In genomic region chr3:152609076-152609475, GRCm38 (mm10) we compare ENCODE assay signal across 24 mouse cellular contexts. TPM values are rescaled to one million over a fixed set of nuclear protein-coding genes. Genes with fewer than 3 reads are reported as not detected.
DNase-seq lines count a peak whose midpoint lies in the region; ATAC-seq and TF ChIP-seq lines count a peak whose summit lies in the region.
"Had no signal": no experiment of that assay in that cellular context is flagged by ENCODE, and none has a peak within 500 bp of the region (broad histone marks: within the 10 kb centered on the region; RNA-seq: fewer than 3 reads in every experiment).

No protein-coding gene starts in this region.

- ATAC-seq in kidney, embryonic 16.5 days (ENCODE audit: low FRiP score, low TSS enrichment): no peak
- ATAC-seq in kidney, postnatal 0 days (replicated peaks; ENCODE audit: low FRiP score, low read depth): no peak
- peak; percentile 33; the same call in 1 of the 2 replicates for ATAC-seq in lung, postnatal 0 days
- ATAC-seq: forebrain, embryonic 14.5 days; forebrain, postnatal 0 days; hindbrain, embryonic 16.5 days; Patski had no signal

- TF ChIP-seq EP300 in lung, postnatal 0 days (IDR thresholded peaks at IDR 0.05): no peak

- no peak overlapping the region for H3K27ac ChIP-seq in kidney, adult 2 months (ENCODE audit: insufficient read depth, low read depth, low read length)
- no peak overlapping the region for H3K27ac ChIP-seq in kidney, embryonic 16.5 days (ENCODE audit: low read length)
- no peak overlapping the region for H3K27ac ChIP-seq in kidney, postnatal 0 days
- no peak overlapping the region for H3K27ac ChIP-seq in lung, postnatal 0 days (ENCODE audit: low read length)
- H3K27ac ChIP-seq: gastrocnemius, adult 2 months; hindbrain, embryonic 10.5 days; hindbrain, embryonic 13.5 days had no signal

- no peaks in the 10 kb centered on the region for H3K36me3 ChIP-seq in kidney, adult 2 months (ENCODE audit: control insufficient read depth, insufficient read depth, low read length)
- H3K36me3 ChIP-seq in kidney, embryonic 16.5 days (ENCODE audit: insufficient read depth, low read length): no peaks in the 10 kb centered on the region
- H3K36me3 ChIP-seq in kidney, postnatal 0 days (ENCODE audit: insufficient read depth, low read length): no peaks in the 10 kb centered on the region
- H3K36me3 ChIP-seq in lung, postnatal 0 days (ENCODE audit: insufficient read depth, low read length): no peaks in the 10 kb centered on the region
- H3K36me3 ChIP-seq: G1E; hindbrain, embryonic 10.5 days; hindbrain, embryonic 13.5 days had no signal

- no peak for TF ChIP-seq CTCF in kidney, adult 2 months (conservative IDR thresholded peaks at IDR 0.05; ENCODE audit: insufficient read depth, insufficient read length, low read depth, low read length)
- no peak for TF ChIP-seq CTCF in kidney, postnatal 0 days (IDR thresholded peaks at IDR 0.05; ENCODE audit: low read depth)
- TF ChIP-seq CTCF in lung, postnatal 0 days (IDR thresholded peaks at IDR 0.05): no peak

- WGBS in kidney, adult 2 months: 68% methylated on average over 5 of the region's 5 CpGs
- WGBS in kidney, embryonic 16.5 days: 71% methylated on average over 5 of the region's 5 CpGs
- WGBS in kidney, postnatal 0 days: 57% methylated on average over 5 of the region's 5 CpGs
- WGBS in lung, postnatal 0 days: 72% methylated on average over 5 of the region's 5 CpGs

- H3K4me3 ChIP-seq in kidney, adult 2 months (ENCODE audit: insufficient read depth, low read depth, low read length): no peak overlapping the region
- no peak overlapping the region for H3K4me3 ChIP-seq in kidney, embryonic 16.5 days (ENCODE audit: low read length)
- H3K4me3 ChIP-seq in kidney, postnatal 0 days (replicated peaks; ENCODE audit: low read depth, low read length): no peak overlapping the region
- H3K4me3 ChIP-seq in lung, postnatal 0 days (ENCODE audit: low read depth, low read length): no peak overlapping the region
- H3K4me3 ChIP-seq: gastrocnemius, adult 2 months; hindbrain, embryonic 10.5 days; hindbrain, embryonic 13.5 days had no signal

- DNase-seq in kidney, adult 2 months: peak; percentile 26
- peak; percentile 75 for DNase-seq in kidney, postnatal 0 days (ENCODE audit: low spot score)
- no peak for DNase-seq in kidney, postnatal 10 days
- peak; percentile 72 for DNase-seq in lung, postnatal 0 days (ENCODE audit: low spot score)
- DNase-seq in lung, postnatal 10 days: no peak
- no peak for DNase-seq in spleen, postnatal 36 days (ENCODE audit: low spot score in 2 of 2)
- DNase-seq: adrenal gland, postnatal 10 days; adrenal gland, postnatal 36 days; B cell, adult 2 months; cerebellum, adult 18-20 months; cerebellum, adult 9-10 months; cerebellum, postnatal 14 days; forebrain, postnatal 0 days; gastrocnemius, adult 2 months; gastrocnemius, postnatal 25 days had no signal

- no peak for TF ChIP-seq POLR2A in kidney, adult 2 months (IDR thresholded peaks at IDR 0.05; ENCODE audit: low read depth, low read length)

- H3K27me3 ChIP-seq in kidney, adult 2 months (replicated peaks; ENCODE audit: control insufficient read depth, insufficient read depth, low read length): no peaks in the 10 kb centered on the region
- no peaks in the 10 kb centered on the region for H3K27me3 ChIP-seq in kidney, embryonic 16.5 days (ENCODE audit: insufficient read depth, low read length)
- no peaks in the 10 kb centered on the region for H3K27me3 ChIP-seq in kidney, postnatal 0 days (ENCODE audit: insufficient read depth, low read length)
- H3K27me3 ChIP-seq in lung, postnatal 0 days (replicated peaks; ENCODE audit: insufficient read depth, low read length): no peaks in the 10 kb centered on the region
- H3K27me3 ChIP-seq: CH12.LX; hindbrain, embryonic 13.5 days; Patski had no signal

- no peaks in the 10 kb centered on the region for H3K9me3 ChIP-seq in kidney, embryonic 16.5 days (ENCODE audit: low read length)
- H3K9me3 ChIP-seq in kidney, postnatal 0 days (replicated peaks; ENCODE audit: low read length): no peaks in the 10 kb centered on the region
- H3K9me3 ChIP-seq in lung, postnatal 0 days (ENCODE audit: low read length): no peaks in the 10 kb centered on the region
- H3K9me3 ChIP-seq: G1E; hindbrain, embryonic 10.5 days; hindbrain, embryonic 13.5 days had no signal

- no peak overlapping the region for H3K9ac ChIP-seq in kidney, embryonic 16.5 days (replicated peaks; ENCODE audit: low read length)
- H3K9ac ChIP-seq in kidney, postnatal 0 days (ENCODE audit: low read depth, low read length): no peak overlapping the region
- no peak overlapping the region for H3K9ac ChIP-seq in lung, postnatal 0 days (replicated peaks; ENCODE audit: low read depth)
- H3K9ac ChIP-seq: forebrain, postnatal 0 days; hindbrain, embryonic 13.5 days had no signal

- H3K4me2 ChIP-seq in kidney, embryonic 16.5 days (replicated peaks; ENCODE audit: low read depth, low read length): no peak overlapping the region
- no peak overlapping the region for H3K4me2 ChIP-seq in kidney, postnatal 0 days (ENCODE audit: low read length)
- H3K4me2 ChIP-seq in lung, postnatal 0 days (replicated peaks; ENCODE audit: low read depth, low read length): no peak overlapping the region
- H3K4me2 ChIP-seq: heart, embryonic 11.5 days; hindbrain, embryonic 13.5 days had no signal

- H3K4me1 ChIP-seq in kidney, adult 2 months (ENCODE audit: control insufficient read depth, insufficient read depth, low read length): no peaks in the 10 kb centered on the region
- H3K4me1 ChIP-seq in kidney, embryonic 16.5 days (ENCODE audit: insufficient read depth, low read length): no peaks in the 10 kb centered on the region
- H3K4me1 ChIP-seq in kidney, postnatal 0 days (replicated peaks; ENCODE audit: insufficient read depth, low read length): no peaks in the 10 kb centered on the region
- no peaks in the 10 kb centered on the region for H3K4me1 ChIP-seq in lung, postnatal 0 days (ENCODE audit: insufficient read depth, low read depth, low read length)
- H3K4me1 ChIP-seq: hindbrain, embryonic 13.5 days had no signal

RNA-seq across cellular contexts. Expression of gene Ak5, which starts 59.1 kb away (rescaled TPM):
- polyA plus RNA-seq in kidney, adult 2 months (2012; rRNA removed): 2.0 and 3.3 TPM in 2 replicates
- 3.7 and 5.9 TPM in 2 replicates for polyA plus RNA-seq in kidney, embryonic 16.5 days (2015; fragmentation: Nextera tagmentation; extraction: Ambion mirVana)
- polyA plus RNA-seq in kidney, postnatal 0 days (2015; fragmentation: Nextera tagmentation; extraction: Ambion mirVana): 4.6 and 5.9 TPM in 2 replicates
- polyA plus RNA-seq in lung, postnatal 0 days (2015; fragmentation: Nextera tagmentation; extraction: Ambion mirVana): 0.47 and 0.49 TPM in 2 replicates
- polyA plus RNA-seq: G1E had no signal

Comparison
In these comparisons a context has a peak if more than half of its experiments do, and no peak if none do; other contexts are left out.
1. DNase-seq: peak in kidney, adult 2 months (single experiment), kidney, postnatal 0 days (single experiment) and lung, postnatal 0 days (single experiment); none in kidney, postnatal 10 days (single experiment), lung, postnatal 10 days (single experiment) and spleen, postnatal 36 days (0 of 2).